Mouse (Mus musculus) MEL (cell line): ENCODE results near the gene Dennd1a. TPM values are rescaled to one million over a fixed set of nuclear protein-coding genes. Genes with fewer than 3 reads are reported as not detected.
A peak's percentile ranks its signal among the peaks of the same experiment; 100 is the strongest.

Source experiments
- DNase-seq: peaks from one replicate; pipeline ENCODE4 v3.0.0; 2011; ENCODE audit warnings: low read depth, low spot score
- H3K27ac ChIP-seq: 2 replicates; pipeline ENCODE4 v1.5.1; 2012; ENCODE audit warnings: low read depth, mild to moderate bottlenecking, control low read depth, low read length, moderate library complexity; ENCODE audit not compliant: control insufficient read depth
- H3K27me3 ChIP-seq, 2 experiments: fragments of 150-350 bp in 1 of 2; sonication (generic) in 1 of 2; 2 replicates each; pipeline ENCODE4 v1.6.1; 2012; ENCODE audit warnings: low read length in 2 of 2, mild to moderate bottlenecking in 2 of 2, improper control_type of control experiment in 1 of 2, moderate library complexity in 1 of 2; ENCODE audit not compliant: insufficient read depth in 2 of 2, control insufficient read depth in 1 of 2
- H3K36me3 ChIP-seq, 2 experiments: 2 replicates each; pipeline ENCODE4 v1.6.1; 2012 to 2014; ENCODE audit warnings: low read length in 2 of 2, improper control_type of control experiment in 1 of 2, inconsistent platforms in 1 of 2, mild to moderate bottlenecking in 1 of 2; ENCODE audit not compliant: insufficient read depth in 2 of 2, control insufficient read depth in 1 of 2
- H3K4me1 ChIP-seq, 2 experiments: fragments of 150-350 bp in 1 of 2; sonication (generic) in 1 of 2; 2 replicates each; pipeline ENCODE4 v1.6.1; 2012; ENCODE audit warnings: low read length in 2 of 2, improper control_type of control experiment in 1 of 2, mild to moderate bottlenecking in 1 of 2; ENCODE audit not compliant: insufficient read depth in 2 of 2, control insufficient read depth in 1 of 2
- H3K4me3 ChIP-seq, 2 experiments: fragments of 150-350 bp in 1 of 2; sonication (generic) in 1 of 2; 2 replicates each; pipeline ENCODE4 v1.5.1; 2012; ENCODE audit warnings: low read depth in 2 of 2, low read length in 2 of 2, mild to moderate bottlenecking in 2 of 2, moderate library complexity in 2 of 2, control low read depth in 1 of 2, improper control_type of control experiment in 1 of 2; ENCODE audit not compliant: control insufficient read depth in 1 of 2, insufficient read depth in 1 of 2
- H3K79me2 ChIP-seq: 2 replicates; pipeline ENCODE4 v1.6.1; 2012; ENCODE audit warnings: mild to moderate bottlenecking, low read length, moderate library complexity; ENCODE audit not compliant: control insufficient read depth, poor library complexity, insufficient read depth
- H3K9ac ChIP-seq: 2 replicates; pipeline ENCODE4 v1.6.1; 2012; ENCODE audit warnings: low read depth, mild to moderate bottlenecking, control low read depth, low read length, moderate library complexity; ENCODE audit not compliant: control insufficient read depth, poor library complexity, severe bottlenecking
- H3K9me3 ChIP-seq: fragments of 150-350 bp; sonication (generic); replicated peaks from 2 replicates; pipeline ENCODE4 v1.6.1; 2012; ENCODE audit warnings: mild to moderate bottlenecking, low read length, improper control_type of control experiment, moderate library complexity; ENCODE audit not compliant: insufficient read depth
- BHLHE40 ChIP-seq: IDR thresholded peaks from 2 replicates; pipeline ENCODE4 v1.6.1; 2012; ENCODE audit warnings: low read depth, mild to moderate bottlenecking, inconsistent platforms, low read length, improper control_type of control experiment, borderline replicate concordance
- CHD2 ChIP-seq: IDR thresholded peaks from 2 replicates; pipeline ENCODE4 v1.6.1; 2011; ENCODE audit warnings: low read length, improper control_type of control experiment
- E2F4 ChIP-seq: IDR thresholded peaks from 2 replicates; pipeline ENCODE4 v1.6.1; 2011; ENCODE audit warnings: low read depth, low read length, improper control_type of control experiment, borderline replicate concordance
- EP300 ChIP-seq, 2 experiments: IDR thresholded peaks; 2 replicates each; pipeline ENCODE4 v1.6.1; 2011; ENCODE audit warnings: improper control_type of control experiment in 2 of 2, low read length in 2 of 2, low read depth in 1 of 2, mild to moderate bottlenecking in 1 of 2
- GATA1 ChIP-seq: IDR thresholded peaks from 2 replicates; pipeline ENCODE4 v1.6.1; 2011; ENCODE audit warnings: low read depth, low read length, improper control_type of control experiment
- MAFK ChIP-seq: IDR thresholded peaks from 2 replicates; pipeline ENCODE4 v1.6.1; 2011; ENCODE audit warnings: low read depth, mild to moderate bottlenecking, low read length, improper control_type of control experiment, borderline replicate concordance
- NELFE ChIP-seq: IDR thresholded peaks from 2 replicates; pipeline ENCODE4 v1.6.1; 2011; ENCODE audit warnings: low read depth, low read length, improper control_type of control experiment
- POLR2AphosphoS2 ChIP-seq: IDR thresholded peaks from 2 replicates; pipeline ENCODE4 v1.6.1; 2011; ENCODE audit warnings: low read length, improper control_type of control experiment
- RCOR1 ChIP-seq: IDR thresholded peaks from 2 replicates; pipeline ENCODE4 v1.6.1; 2012; ENCODE audit warnings: low read depth, mild to moderate bottlenecking, inconsistent platforms, low read length, improper control_type of control experiment
- TAL1 ChIP-seq: IDR thresholded peaks from 2 replicates; pipeline ENCODE4 v1.6.1; 2012; ENCODE audit warnings: mild to moderate bottlenecking, inconsistent platforms, low read length, moderate library complexity, mixed read lengths
- TCF12 ChIP-seq: IDR thresholded peaks from 2 replicates; pipeline ENCODE4 v1.6.1; 2014; ENCODE audit warnings: low read depth, mild to moderate bottlenecking, inconsistent platforms, low read length, improper control_type of control experiment, moderate library complexity
- USF2 ChIP-seq, 2 experiments: IDR thresholded peaks; 2 replicates each; pipeline ENCODE4 v1.6.1; 2011 to 2012; ENCODE audit warnings: improper control_type of control experiment in 2 of 2, low read length in 2 of 2, borderline replicate concordance in 1 of 2, inconsistent platforms in 1 of 2, low read depth in 1 of 2, mild to moderate bottlenecking in 1 of 2; ENCODE audit not compliant: insufficient read depth in 1 of 2
- ZC3H11A ChIP-seq: IDR thresholded peaks from 2 replicates; pipeline ENCODE4 v1.6.1; 2012; ENCODE audit warnings: low read depth, mild to moderate bottlenecking, inconsistent platforms, low read length, improper control_type of control experiment
- ZKSCAN1 ChIP-seq: IDR thresholded peaks from 2 replicates; pipeline ENCODE4 v1.6.1; 2012; ENCODE audit warnings: low read depth, mild to moderate bottlenecking, inconsistent platforms, low read length, improper control_type of control experiment, moderate library complexity
- polyA plus RNA-seq, 2 experiments: library from polyadenylated mRNA; stranded (reverse) in 1 of 2; unstranded in 1 of 2; fragments of >175 nt in 1 of 2; fragments of >200 nt in 1 of 2; gene quantifications; 2 replicates each; pipeline versions ENCODE4 v1.2.1 to v1.2.4; 2012; ENCODE audit warnings: low replicate concordance in 2 of 2, low read depth in 1 of 2; ENCODE audit not compliant: insufficient read length in 2 of 2, insufficient read depth in 1 of 2, missing spikeins in 1 of 2
- total RNA-seq: library from RNA; depleted of rRNA; stranded (reverse); fragments of 300-350 nt; gene quantifications from 2 replicates; pipeline ENCODE4 v1.2.3, GENCODE M21; 2012

The Dennd1a gene
- total and polyA plus RNA-seq, 3 experiments = 5.0 to 21.8 TPM; not detected in 1

DNA sequence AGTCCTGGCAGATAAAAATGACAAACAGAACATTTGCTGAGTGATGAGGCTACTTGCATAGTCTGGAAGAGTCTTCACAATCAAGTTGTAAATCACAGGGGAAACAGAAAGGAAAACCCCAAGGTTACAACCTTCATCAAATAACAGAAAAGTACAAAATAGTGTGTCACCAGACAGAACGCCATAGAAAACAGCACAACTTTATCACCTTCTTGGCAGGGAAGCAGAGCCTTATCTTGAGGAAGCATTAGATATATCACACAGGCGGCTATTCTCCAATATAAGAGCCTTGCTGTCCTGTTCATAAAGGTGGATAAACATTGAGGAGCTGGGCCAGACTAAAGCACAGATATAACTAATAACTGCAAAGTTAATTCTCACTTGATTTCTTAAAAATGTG, 225.7 kb downstream of the Dennd1a start:
- Histone ChIP-seq H3K4me1 (peaks cover 5 to 7% of the 10 kb centered on the region in 2 experiments; a peak in 3 of 4 replicates), H3K27ac (no peak overlapping the region), H3K27me3 (no peaks in the 10 kb centered on the region), H3K4me3 (no peak overlapping the region), H3K9ac (no peak overlapping the region), H3K9me3 (no peaks in the 10 kb centered on the region), H3K36me3 (peaks cover 0 to 15% of the 10 kb centered on the region in 2 experiments; a peak in 2 of 4 replicates), H3K79me2 (no peaks in the 10 kb centered on the region)
- TF ChIP-seq E2F4 (no peak), TCF12 (peak; percentile 75), RCOR1 (peak; percentile 69), EP300 (IDR thresholded peaks at IDR 0.05; ENCODE audit: low read depth in 1 of 2, low read length in 2 of 2) (peak; percentile 56 to 66), GATA1 (peak; percentile 79)
- peak; percentile 51 for DNase-seq

- Histone ChIP-seq H3K4me3 (no peak overlapping the region), H3K4me1 (peaks cover 0 to 10% of the 10 kb centered on the region in 2 experiments; a peak in 2 of 4 replicates), H3K79me2 (0 out of 2 replicates have a peak, but pooled peaks cover 2% of the 10 kb centered on the region), H3K9ac (no peak overlapping the region), H3K27ac (no peak overlapping the region), H3K9me3 (no peaks in the 10 kb centered on the region), H3K27me3 (no peaks in the 10 kb centered on the region), H3K36me3 (peaks cover 0 to 10% of the 10 kb centered on the region in 2 experiments; a peak in 2 of 4 replicates)
- DNase-seq = no peak
- TF ChIP-seq ZC3H11A (no peak), BHLHE40 (no peak), ZKSCAN1 (no peak), POLR2AphosphoS2 (no peak), NELFE (no peak), CHD2 (no peak), MAFK (no peak), TAL1 (no peak)
Measured at GRCm38 (mm10) chr2:38052440-38052839, 234.8 kb downstream of the Dennd1a start.

DNA sequence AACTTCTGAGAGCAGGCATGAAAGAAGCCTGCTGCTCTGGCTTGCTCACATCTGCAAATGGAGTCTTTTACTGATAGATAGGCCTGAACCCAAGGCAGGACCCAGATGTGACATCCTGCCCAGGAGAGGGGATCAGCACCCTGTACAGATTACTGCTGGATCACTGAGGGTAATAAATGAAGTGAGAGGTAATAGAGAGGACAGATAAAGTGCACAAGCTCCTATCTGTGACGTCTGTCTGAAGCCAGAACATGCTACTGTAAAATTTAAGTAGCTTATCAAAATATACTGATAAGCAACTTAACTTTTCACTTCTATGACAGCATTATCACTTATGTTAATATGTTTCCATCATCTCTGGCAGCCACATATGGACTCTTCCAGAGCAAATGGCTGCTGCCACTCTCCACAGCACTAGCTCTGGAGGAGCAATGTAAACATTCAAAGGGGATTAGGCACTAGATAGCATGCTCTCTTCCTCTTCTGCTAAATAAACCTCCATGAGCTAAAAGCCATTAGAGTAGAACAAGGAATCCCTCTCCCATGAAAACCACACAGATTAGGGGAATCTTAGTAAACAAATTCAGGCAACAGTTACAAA, 235.6 kb downstream of the Dennd1a start:
- Histone ChIP-seq H3K9ac (no peak overlapping the region), H3K4me3 (no peak overlapping the region), H3K79me2 (0 out of 2 replicates have a peak, but pooled peaks cover 2% of the 10 kb centered on the region), H3K36me3 (peaks cover 0 to 10% of the 10 kb centered on the region in 2 experiments; a peak in 2 of 4 replicates), H3K9me3 (no peaks in the 10 kb centered on the region), H3K27ac (no peak overlapping the region), H3K4me1 (peaks cover 0 to 10% of the 10 kb centered on the region in 2 experiments; a peak in 2 of 4 replicates), H3K27me3 (no peaks in the 10 kb centered on the region)
- DNase-seq = peak; percentile 41
- TF ChIP-seq GATA1 (peak; percentile 64; the same call in 1 of the 2 replicates), USF2 (IDR thresholded peaks at IDR 0.05; ENCODE audit: borderline replicate concordance in 1 of 2, insufficient read depth in 1 of 2, low read depth in 1 of 2, low read length in 2 of 2) (no peak), EP300 (IDR thresholded peaks at IDR 0.05; ENCODE audit: low read depth in 1 of 2, low read length in 2 of 2) (0 out of 4 replicates have a peak, but pooled peaks of 1 of the 2 experiments have one; percentile 19)
